Mouse (Mus musculus): Measurements from ENCODE around the gene Pfn3. TPM values are rescaled to one million over a fixed set of nuclear protein-coding genes. Genes with fewer than 3 reads are reported as not detected.
A peak's percentile ranks its signal among the peaks of the same experiment; 100 is the strongest.
"Not testable (repeated sequence)": the region's sequence is repeated elsewhere in the genome, so short reads cannot be mapped to it uniquely, and the experiment has no call there.

The Pfn3 gene
- total RNA-seq (2021) = not detected
- long read RNA-seq, experiment 1 = 0 reads
- long read RNA-seq, experiment 2 = 0 reads

DNA sequence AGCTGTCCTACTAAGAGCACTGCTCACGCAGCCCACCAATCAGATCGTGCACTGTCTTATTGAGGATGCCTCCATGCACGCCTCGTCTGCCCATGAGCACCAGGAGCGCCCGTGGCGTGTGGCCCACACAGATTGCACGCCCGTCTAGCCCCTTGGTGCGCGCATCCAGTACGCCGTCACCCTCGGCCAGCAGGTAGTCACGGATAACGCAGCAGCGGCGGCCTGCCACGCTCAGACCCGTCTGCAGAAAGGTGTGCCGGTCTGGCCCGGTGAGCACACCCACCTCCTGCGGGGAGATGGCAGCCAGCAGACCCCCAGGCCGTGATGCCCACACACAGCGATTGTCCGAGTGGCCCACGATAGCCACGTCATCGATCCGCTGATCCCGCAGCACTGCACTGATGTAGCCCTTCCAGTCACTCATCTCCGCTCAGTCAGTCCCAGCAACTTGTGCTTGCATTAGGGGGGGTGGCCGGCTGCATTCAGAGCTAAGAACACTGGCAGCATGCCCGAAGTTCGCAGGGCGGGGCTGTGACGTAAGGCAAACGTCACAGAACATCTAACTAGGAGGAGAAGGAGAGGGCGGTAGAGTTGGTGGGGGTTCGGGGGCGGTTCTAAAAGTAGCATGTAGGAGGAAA is at the start of gene Pfn3:
Pfn3 (minus strand) TSS at position 490 of the 638 bp plus-strand sequence.
- DNase-seq (ENCODE audit: low spot score in 2 of 2) = peak; percentile 83 to 84

DNA sequence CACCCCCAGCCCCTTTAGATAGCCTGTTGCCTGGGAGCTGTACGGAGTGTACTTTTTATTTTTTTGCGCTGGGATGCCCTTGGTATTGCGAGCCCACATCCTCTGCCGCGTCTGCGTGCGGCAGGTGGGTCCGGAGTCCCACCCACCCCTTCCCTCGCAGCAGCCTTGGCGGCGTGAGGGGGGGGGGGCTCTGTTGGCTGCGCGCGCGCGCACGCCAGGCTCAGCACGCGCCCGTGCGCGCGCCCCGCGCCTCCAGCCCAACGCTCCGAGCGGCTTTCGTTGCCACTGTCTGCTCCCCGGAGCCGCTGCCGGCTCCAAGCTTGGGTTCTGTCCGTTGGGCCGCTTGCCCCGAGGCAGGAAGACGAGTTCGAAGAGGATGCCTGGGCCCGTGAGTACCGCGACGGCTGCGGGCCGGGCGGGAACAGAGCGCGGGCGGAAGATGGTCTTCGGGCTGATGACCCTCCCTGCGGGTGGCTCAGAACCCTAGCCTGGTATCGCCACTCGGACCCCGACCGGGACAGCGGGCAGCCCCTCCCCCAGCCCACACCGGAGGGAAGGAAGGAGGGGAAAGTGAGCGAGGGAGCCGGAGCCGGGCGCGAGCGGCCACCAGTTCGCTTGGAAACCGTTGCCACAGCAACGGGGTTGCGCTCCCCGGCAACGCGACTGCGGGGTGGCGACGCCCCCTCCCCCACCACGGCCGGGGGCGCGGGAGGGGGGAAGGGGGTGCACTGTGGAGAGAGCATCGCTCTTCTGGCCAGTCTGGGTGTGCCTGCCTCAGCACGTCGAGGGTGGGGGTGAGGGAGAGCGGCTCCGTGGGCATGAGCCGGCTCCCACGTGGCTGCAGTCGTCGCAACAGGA is 49.2 kb upstream of the Pfn3 start, which contains the start of gene Prr7:
Prr7 (plus strand) TSS at position 241 of the 858 bp plus-strand sequence.
- peak; percentile 62 to 77 for DNase-seq (ENCODE audit: low spot score in 2 of 2)

GRCm38 (mm10) chr13:55463399-55464026 is 48.5 kb upstream of the Pfn3 start:
- DNase-seq (ENCODE audit: low spot score in 2 of 2) = no peak

DNA sequence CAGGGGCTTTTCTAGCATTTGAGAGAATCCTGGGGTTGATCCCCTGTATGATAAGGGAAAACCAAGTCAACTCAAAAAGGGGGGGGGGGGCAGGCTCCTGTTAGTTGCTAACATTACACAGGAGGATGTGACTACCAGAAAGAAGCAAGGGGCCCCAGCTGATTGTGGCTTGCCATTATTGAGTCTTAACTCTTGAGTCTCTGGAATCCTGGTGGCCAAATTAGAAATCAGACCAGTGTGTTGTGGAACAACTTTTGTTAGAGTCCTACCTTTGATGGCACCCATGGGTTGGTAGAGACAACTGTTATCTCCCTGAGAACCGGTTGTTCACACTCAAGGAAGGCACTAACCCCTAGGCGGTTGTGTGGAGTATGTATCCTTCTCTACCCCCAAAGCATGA is 47.9 kb upstream of the Pfn3 start:
- no peak for DNase-seq (ENCODE audit: low spot score in 2 of 2)

- no peak for DNase-seq (ENCODE audit: low spot score in 2 of 2)
These were observed 36.9 kb upstream of the Pfn3 start for GRCm38 (mm10) chr13:55451785-55452549.

DNA sequence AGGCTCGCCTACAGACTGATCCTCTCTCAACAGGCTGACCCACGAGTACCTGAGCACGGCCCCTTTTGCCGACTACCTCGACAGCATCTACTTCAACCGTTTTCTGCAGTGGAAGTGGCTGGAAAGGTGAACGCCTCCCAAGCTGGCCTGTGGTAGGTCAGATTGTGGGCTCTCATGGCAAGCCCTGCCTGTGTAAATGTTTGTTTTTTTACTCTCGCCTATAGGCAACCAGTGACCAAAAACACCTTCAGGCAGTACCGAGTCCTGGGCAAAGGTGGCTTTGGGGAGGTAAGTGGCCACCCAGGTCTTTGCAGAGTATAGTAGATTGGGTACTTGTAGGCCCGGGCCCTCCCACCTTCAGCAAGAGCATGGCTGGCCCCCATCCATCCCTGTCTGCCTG is 36.3 kb upstream of the Pfn3 start:
- no peak for DNase-seq (ENCODE audit: low spot score in 2 of 2)

- peak in 1 of 2 experiments; percentile 36 for DNase-seq (ENCODE audit: low spot score in 2 of 2)
These were observed 35.5 kb upstream of the Pfn3 start for GRCm38 (mm10) chr13:55450511-55450980.

DNA sequence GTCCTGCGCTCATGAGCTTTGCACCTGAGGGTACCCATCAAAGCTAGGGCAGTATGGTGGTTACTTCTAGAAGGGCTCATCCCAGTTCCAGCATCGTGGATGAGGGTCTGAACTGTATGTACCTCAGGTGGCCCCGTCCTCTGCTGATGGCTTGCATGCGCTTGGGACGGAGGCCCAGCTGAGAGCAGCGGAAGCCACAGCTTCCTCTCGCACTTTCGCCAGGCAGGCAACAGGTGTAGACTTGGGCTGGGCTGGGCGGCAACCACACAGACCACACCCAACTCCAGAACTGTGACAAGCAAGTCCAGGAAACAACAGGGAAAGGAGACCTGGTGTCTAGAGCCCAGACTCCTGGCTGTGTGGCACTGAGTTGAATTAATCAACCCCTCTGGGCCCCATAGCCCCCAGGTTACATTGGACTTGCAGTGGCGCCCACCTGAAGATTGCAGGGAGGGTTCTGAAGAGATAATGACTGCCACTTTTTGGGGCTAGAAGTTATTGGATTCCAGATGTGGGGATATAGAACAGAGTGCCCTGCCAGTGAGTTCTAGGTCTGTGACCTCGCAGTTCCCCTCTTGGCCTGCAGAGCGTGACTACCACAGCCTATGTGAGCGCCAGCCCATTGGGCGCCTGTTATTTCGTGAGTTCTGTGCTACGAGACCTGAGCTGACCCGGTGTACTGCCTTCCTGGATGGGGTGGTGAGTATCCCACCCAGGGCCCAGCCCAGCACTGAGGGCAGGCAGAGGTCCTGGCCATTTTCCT is 34.8 kb upstream of the Pfn3 start:
- DNase-seq (ENCODE audit: low spot score in 2 of 2) = no peak

- DNase-seq (ENCODE audit: low spot score in 2 of 2) = no peak
These were observed 34.2 kb upstream of the Pfn3 start for GRCm38 (mm10) chr13:55449205-55449604.

DNA sequence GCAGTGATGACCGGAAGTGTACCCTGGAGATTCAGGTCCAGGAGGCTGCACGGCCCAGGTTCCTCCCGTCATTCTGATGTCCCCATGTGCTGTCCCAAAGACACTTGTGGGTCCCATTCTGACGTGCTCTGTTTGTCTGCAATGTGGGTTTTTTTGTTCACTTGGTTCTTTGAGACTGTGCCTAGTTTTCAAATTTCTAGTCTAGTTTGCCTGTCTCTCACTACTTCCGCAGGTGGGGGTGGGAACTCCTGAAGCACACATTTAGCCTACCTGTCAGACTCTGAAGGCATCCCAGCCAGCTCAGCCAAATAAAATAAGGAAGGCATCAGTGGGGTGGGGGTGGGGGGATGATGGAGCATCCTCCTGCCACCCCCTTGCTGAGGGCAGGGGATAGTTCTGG is 33.1 kb upstream of the Pfn3 start:
- no peak for DNase-seq (ENCODE audit: low spot score in 2 of 2)

DNA sequence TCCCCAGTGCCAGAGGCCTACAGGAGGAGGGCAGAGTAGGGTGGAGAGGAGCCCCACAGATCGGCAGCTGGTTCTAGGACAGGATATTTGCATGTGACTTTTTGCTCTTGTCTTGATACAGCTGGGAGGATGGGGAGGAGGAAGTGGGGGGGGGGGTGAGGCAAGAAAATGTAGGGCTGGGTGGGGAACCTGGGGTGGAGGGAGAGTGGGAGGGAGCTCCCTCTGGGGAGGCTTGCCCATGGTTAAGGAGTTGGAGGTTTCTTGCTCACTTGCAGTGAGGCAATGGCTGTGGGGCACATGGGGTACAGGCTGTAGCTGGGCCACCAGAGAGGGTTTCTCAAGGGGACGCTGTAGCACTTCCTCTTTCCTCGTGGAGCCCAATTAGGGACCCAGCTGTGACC is 32.5 kb upstream of the Pfn3 start:
- no peak for DNase-seq (ENCODE audit: low spot score in 2 of 2)

GRCm38 (mm10) chr13:55446483-55447105 is 31.6 kb upstream of the Pfn3 start:
- DNase-seq (ENCODE audit: low spot score in 2 of 2) = no peak

DNA sequence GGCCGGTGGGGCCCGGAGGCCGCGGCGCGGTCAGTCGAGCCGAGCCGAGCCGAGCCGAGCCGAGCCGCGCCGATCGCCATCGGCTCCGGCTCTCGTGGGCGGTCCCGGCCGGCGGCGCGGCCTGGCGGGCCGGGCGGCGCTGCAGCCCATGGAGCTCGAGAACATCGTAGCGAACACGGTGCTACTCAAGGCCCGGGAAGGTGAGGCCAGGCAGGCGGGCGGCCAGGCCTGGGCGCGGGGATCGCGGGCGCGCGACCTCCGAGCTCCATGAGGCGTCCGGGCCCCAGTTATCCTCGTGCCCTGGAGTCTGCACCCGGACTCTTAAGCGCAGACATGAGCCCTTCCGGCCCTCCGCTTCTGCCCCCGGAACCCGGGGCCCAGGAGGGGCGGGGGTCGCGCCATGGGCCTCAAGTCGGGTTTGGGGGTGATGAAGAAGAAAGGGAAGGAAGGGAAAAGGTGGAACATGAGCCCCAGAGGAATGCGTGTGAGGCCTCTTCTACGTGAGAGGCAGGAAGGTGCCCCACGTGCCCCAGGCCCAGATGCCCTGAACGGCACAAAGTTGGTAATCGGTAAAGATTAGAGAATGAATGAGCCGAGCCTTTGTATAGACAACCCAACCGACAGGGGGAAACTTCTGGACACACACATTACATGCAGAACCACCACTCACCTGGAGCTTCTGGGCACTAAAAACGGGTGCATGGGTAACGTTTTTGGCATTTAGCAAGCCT is 30.5 kb upstream of the Pfn3 start:
- DNase-seq (ENCODE audit: low spot score in 2 of 2) = no peak

DNA sequence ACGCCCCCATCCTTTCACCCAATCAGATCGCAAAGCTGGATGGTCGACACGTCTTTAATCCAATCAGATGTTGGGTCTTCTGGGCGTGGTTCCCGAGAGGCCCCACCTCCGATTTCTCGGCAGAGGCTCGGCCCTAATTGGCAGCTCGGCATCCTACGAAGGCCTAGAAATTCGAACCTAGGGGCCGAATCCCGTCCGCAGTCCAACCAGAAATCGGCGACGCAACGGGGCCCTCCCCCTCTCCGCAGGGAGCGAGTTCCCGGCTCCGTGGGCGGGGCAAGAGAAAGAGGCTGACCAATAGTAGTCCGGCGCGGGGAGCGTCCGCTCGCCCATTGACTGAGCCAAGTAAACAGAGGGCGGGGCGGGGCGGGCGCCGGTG is 29.9 kb upstream of the Pfn3 start, which contains the start of gene Grk6:
Grk6 (plus strand) TSS at position 136 of the 379 bp plus-strand sequence.
- peak; percentile 99 to 100 for DNase-seq (ENCODE audit: low spot score in 2 of 2)

DNA sequence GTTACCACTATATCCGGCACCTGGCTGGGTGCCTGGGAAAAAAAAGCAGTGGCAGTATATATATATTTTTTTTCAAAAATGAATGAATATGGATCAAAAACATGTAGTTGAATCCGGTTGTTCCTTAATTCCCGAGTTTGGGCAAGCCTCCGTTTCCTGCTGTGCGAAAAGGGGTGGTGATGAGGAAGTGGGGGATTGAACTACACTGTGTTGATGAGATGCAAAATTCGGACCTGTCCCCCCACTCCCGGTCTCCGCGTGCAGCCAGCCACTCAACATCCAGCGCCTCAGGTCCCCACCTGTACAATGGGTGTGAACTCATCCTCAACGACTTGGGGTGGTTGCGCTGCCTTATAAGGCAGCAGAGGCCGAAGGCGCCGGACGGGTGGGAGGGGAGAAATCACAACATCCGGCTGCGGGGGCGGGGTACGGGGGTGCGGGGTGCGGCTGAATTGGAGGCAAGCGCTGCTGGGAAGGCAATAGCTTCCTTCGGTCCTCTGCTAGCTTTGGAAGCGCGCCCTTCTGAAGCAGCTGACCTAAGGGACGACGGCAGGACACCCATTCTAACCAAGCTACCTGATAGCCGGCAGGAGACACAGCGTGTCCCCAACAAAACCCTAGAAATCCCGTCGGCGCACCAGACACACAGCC is 29.4 kb upstream of the Pfn3 start:
- DNase-seq (ENCODE audit: low spot score in 2 of 2) = peak in 1 of 2 experiments; percentile 28

DNA sequence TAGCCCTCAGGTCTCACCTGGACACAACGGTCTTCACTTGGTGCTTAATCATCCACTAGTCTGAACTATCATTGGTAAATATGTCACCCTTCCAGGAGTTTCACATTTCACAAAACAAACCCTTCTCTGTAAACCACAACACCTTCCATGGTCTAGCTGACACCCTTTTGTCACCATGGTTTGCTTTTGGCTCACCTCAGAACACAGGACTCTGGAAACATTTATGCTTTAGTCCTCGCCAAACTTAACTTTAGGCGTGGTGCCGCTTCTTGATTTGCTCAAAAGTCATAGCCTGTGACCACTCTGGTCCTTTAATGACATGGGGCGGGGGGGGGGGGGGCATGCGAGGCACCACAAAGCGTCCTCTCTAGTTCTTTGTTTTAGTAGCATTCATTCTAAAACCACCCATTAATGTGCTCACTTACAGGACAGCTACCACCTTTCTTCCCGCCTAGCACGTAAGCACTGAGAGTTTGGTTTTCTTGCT is 28.8 kb upstream of the Pfn3 start:
- DNase-seq (ENCODE audit: low spot score in 2 of 2) = no peak

DNA sequence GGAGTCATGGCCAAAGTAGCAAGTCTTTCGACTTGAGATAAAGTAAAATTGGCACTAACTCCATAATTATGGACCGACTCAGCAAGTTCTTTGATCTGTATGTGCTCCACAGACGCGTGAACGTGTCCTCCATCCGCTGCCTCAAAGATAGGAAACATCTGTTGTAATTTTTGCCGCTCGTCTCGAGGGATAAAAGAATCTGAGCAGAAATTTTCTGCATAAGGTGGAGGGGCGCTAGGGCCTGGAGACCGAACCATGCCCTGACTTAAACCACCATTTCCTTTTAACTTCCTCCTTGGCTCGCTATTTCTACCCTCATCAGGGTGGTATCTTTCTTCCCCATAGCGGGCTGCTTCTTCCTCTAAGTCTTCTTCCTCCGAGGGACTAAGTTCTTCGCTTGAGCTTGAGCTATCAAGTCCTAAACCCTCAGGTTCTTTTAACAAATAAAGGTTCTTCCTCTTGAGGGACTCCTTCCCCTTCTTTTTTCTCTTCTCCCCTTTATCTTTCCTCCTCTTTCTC is 22.1 kb upstream of the Pfn3 start:
- not testable (repeated sequence) for DNase-seq (ENCODE audit: low spot score in 2 of 2)

All from left cerebral cortex, adult 18-20 months (tissue).